Mouse (Mus musculus): ENCODE data around the gene Ccnd2. TPM values are rescaled to one million over a fixed set of nuclear protein-coding genes. Genes with fewer than 3 reads are reported as not detected.
A peak's percentile ranks its signal among the peaks of the same experiment; 100 is the strongest.

The Ccnd2 gene
- polyA plus RNA-seq, 1 experiment, result 43.6 TPM

DNA sequence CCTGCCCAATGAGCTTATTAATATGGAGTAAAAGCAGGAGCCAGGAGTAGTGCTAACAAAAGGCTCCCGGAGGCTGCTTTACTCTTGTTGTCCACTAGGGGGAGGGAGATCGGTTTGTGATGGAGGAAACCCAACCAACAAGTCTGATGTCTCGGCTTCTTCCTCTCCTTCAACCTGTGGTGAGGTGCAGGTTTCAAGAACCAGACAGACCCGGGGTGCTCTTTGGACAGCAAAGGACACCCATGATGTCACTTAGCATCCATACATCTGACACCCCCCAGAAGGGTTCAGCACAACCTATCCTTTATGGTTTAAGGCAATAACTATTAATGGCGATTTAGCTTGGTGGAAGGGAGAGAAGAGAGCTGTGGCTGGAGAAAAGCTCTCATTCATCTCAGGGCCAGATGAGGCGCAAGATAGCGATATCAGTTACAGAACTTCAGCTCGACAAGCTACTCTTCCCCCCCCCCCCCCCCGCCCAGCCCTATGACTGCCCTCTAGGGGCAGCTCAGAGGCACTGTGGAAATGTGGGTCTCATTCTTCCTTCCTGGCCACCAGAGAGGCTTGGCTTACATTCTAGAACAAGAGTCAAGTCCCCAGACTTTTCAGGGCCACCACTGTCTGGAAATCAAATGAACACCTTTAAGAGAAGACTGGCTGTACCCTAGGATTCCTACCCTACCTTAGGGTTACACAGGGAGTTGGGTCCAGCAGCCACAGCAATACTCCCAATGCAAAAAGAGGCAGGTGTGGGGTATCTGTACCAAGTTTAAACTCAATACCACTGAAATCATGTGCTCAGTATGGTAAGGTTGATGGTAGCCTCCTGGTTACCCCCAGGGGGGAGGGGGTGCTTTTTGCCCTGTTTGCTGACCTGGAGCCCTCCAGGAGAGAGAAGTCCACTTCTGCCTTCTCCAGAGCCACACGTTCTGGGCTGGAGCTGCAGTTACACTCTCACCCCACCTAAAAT is 9.6 kb downstream of the Ccnd2 start:
- TF ChIP-seq CTCF (IDR thresholded peaks at IDR 0.05; ENCODE audit: extremely low read depth, insufficient read depth, low read length) (peak; percentile 63), POLR2A (IDR thresholded peaks at IDR 0.05; ENCODE audit: extremely low read depth, insufficient read depth, low read length) (no peak)
- Histone ChIP-seq H3K4me1 (ENCODE audit: control insufficient read depth, insufficient read depth, low read length) (no peaks in the 10 kb centered on the region), H3K27ac (ENCODE audit: insufficient read depth, low read length) (no peak overlapping the region), H3K4me3 (ENCODE audit: insufficient read depth, low read length) (no peak overlapping the region)

DNA sequence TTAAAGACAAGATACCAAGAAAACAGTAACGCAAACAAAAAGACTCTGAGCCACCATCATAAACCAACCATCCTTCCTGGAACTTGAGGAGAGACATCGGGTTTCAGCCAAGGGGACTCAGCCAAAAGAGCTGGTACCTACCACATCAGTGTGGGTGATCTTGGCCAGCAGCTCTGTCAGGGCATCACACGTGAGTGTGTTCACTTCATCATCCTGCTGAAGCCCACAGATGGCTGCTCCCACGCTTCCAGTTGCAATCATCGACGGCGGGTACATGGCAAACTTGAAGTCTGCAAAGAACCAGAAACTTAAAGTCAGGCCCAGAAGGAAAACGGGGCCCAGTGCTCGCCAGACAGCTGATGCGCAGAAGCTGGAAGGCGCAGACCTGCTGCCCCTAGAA is 13.0 kb downstream of the Ccnd2 start:
- Histone ChIP-seq H3K27ac (ENCODE audit: insufficient read depth, low read length) (no peak overlapping the region), H3K4me1 (ENCODE audit: control insufficient read depth, insufficient read depth, low read length) (no peaks in the 10 kb centered on the region), H3K4me3 (ENCODE audit: insufficient read depth, low read length) (no peak overlapping the region)
- no peak for TF ChIP-seq CTCF (IDR thresholded peaks at IDR 0.05; ENCODE audit: extremely low read depth, insufficient read depth, low read length)

DNA sequence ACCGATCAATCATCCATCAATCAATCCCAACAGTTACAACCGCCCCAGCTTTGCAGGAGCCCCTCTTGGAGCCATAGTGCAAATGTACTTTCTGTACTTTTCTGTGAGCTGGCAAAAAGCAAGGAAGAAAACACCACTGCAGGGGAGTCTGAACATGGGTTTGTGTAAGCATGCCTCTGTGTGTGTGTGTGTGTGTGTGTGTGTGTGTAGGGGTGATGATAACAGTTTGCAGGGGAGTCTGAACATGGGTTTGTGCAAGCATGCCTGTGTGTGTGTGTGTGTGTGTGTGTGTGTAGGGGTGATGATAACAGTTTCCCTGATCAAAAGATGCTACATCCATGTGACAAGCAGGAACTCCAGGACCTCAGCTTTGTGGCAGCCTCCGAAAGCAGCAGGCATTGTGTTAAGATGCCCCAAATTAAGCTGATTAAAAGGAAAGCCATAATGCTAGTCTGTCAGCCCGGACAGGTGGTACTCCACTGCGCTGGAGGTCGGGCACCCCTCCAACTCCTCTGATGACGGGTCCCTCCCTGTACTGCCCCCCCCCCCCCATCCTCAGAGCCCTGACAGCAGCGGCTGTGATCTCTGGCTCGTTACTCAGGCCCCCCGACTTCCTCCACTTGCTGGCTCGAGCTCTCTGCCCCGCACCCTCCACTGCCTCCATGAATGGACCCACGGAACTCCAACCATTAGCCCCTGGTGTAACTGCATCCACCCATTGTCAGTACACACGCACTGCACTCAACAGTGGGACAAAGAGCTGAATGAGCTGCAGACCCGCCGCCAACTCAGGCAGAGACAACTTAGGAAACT is 18.4 kb downstream of the Ccnd2 start:
- Histone ChIP-seq H3K27ac (ENCODE audit: insufficient read depth, low read length) (no peak overlapping the region), H3K4me3 (ENCODE audit: insufficient read depth, low read length) (no peak overlapping the region)

DNA sequence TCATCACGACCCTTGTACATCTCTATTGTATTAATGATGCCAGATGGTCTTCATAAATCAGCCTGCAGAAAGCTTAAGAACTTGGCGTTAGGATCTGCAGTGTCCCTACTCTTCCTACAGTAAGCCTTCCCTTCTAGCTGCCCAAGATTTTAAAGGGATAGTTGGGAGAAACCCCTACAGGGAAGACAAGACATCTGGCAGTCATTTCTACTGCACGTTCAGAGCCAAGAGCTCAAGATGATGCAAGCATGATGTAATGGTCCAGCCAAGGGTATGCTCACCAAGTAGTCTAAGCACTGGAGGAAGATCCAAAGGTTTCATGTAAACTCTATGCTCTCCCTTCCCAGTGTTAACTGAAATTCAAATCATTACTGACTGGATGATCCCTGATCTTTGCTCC is 19.3 kb downstream of the Ccnd2 start:
- no peak overlapping the region for H3K27ac ChIP-seq (ENCODE audit: insufficient read depth, low read length)
- TF ChIP-seq CTCF (IDR thresholded peaks at IDR 0.05; ENCODE audit: extremely low read depth, insufficient read depth, low read length) (no peak), POLR2A (IDR thresholded peaks at IDR 0.05; ENCODE audit: extremely low read depth, insufficient read depth, low read length) (no peak)
- H3K4me3 ChIP-seq (ENCODE audit: insufficient read depth, low read length), result no peak overlapping the region
- H3K4me1 ChIP-seq (ENCODE audit: control insufficient read depth, insufficient read depth, low read length), result no peaks in the 10 kb centered on the region

More for the DNA sequence above, 18.4 kb downstream of the Ccnd2 start:
- TF ChIP-seq CTCF (IDR thresholded peaks at IDR 0.05; ENCODE audit: extremely low read depth, insufficient read depth, low read length) (no peak), POLR2A (IDR thresholded peaks at IDR 0.05; ENCODE audit: extremely low read depth, insufficient read depth, low read length) (no peak)
- no peaks in the 10 kb centered on the region for H3K4me1 ChIP-seq (ENCODE audit: control insufficient read depth, insufficient read depth, low read length)

DNA sequence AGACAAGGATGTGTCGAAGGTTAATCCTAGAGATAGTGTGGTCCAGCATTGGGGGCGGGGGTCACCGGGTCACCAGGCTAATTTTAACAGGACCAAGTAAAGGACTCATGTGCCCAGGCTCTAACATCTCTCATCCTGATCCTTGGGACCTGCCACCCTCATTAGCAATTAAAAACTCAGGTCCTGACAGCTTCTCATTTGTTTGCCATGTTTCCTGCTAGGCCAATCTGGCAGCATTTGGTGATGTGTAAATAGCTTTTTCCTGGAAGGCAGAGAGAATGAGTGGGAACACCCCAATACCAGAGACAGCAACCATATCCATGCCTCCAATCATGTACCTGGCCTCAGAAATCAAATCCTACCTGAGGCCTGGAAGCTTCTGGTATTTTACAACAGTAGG is 20.0 kb downstream of the Ccnd2 start:
- H3K4me1 ChIP-seq (ENCODE audit: control insufficient read depth, insufficient read depth, low read length), result no peaks in the 10 kb centered on the region

DNA sequence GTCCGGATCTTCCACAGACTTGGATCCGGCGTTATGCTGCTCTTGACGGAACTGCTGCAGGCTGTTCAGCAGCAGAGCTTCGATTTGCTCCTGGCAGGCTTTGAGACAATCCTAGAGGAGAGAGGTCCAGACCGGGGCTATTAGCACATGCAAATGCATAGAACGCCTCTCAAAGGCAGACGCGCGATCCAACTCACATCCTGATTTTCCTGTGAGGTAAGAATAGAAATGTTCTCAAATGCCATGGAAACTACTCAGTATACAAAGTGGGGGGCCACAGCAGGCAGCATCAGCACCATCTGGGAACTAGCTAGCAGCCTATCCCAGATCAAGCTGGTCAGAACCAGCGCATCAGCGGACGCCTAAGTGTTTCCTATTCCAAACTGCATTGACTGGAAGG is 21.6 kb downstream of the Ccnd2 start:
- no peak for TF ChIP-seq POLR2A (IDR thresholded peaks at IDR 0.05; ENCODE audit: extremely low read depth, insufficient read depth, low read length)
- no peak for TF ChIP-seq CTCF (IDR thresholded peaks at IDR 0.05; ENCODE audit: extremely low read depth, insufficient read depth, low read length)
- Histone ChIP-seq H3K4me3 (ENCODE audit: insufficient read depth, low read length) (no peak overlapping the region), H3K27ac (ENCODE audit: insufficient read depth, low read length) (no peak overlapping the region), H3K4me1 (ENCODE audit: control insufficient read depth, insufficient read depth, low read length) (no peaks in the 10 kb centered on the region)

More for the DNA sequence above, 20.0 kb downstream of the Ccnd2 start:
- Histone ChIP-seq H3K4me3 (ENCODE audit: insufficient read depth, low read length) (no peak overlapping the region), H3K27ac (ENCODE audit: insufficient read depth, low read length) (no peak overlapping the region)
- TF ChIP-seq POLR2A (IDR thresholded peaks at IDR 0.05; ENCODE audit: extremely low read depth, insufficient read depth, low read length) (no peak), CTCF (IDR thresholded peaks at IDR 0.05; ENCODE audit: extremely low read depth, insufficient read depth, low read length) (no peak)

DNA sequence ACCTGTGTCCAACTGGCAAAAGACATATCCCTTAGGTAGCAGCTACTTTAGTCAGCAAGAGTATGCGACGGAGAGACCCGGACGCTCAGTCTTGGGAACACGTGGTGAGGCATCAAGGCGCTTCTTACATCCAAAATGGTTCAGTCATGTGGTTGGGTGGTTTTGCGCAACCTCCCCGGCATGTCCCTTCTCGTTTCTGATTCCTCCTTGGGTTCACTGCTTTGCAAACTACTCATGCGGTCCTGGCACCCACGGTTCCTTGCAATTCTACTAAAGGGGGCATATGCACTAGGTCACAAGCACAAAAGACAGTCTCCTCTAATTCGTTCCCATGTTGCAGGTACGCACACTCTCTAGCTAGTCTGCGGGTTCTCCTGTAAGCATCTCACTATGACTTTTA is 22.3 kb downstream of the Ccnd2 start:
- H3K4me1 ChIP-seq (ENCODE audit: control insufficient read depth, insufficient read depth, low read length), result no peaks in the 10 kb centered on the region
- H3K4me3 ChIP-seq (ENCODE audit: insufficient read depth, low read length), result no peak overlapping the region
- TF ChIP-seq POLR2A (IDR thresholded peaks at IDR 0.05; ENCODE audit: extremely low read depth, insufficient read depth, low read length), result no peak
- no peak for TF ChIP-seq CTCF (IDR thresholded peaks at IDR 0.05; ENCODE audit: extremely low read depth, insufficient read depth, low read length)
- no peak overlapping the region for H3K27ac ChIP-seq (ENCODE audit: insufficient read depth, low read length)

DNA sequence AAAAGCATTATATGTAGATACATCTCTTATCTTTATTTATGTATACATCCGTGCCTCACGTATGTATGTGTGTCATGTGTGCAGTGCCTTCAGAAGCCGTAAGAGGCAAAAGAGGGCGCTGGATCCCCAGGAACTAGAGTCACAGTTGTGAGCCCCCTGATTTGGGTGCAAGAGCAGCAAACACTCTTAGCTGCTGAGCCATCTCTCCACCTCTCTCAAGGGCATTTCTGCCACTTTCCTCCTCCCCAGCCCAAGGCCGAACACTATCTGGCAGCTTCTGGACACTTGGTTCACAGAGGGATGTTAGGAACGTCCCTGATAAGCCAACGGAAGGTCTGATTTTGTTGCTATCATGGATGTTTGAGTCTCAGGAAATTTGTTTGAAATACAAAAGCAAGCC is 28.5 kb downstream of the Ccnd2 start:
- H3K4me3 ChIP-seq (ENCODE audit: insufficient read depth, low read length), result no peak overlapping the region
- no peak for TF ChIP-seq CTCF (IDR thresholded peaks at IDR 0.05; ENCODE audit: extremely low read depth, insufficient read depth, low read length)
- no peak for TF ChIP-seq POLR2A (IDR thresholded peaks at IDR 0.05; ENCODE audit: extremely low read depth, insufficient read depth, low read length)
- H3K4me1 ChIP-seq (ENCODE audit: control insufficient read depth, insufficient read depth, low read length), result no peaks in the 10 kb centered on the region
- H3K27ac ChIP-seq (ENCODE audit: insufficient read depth, low read length), result no peak overlapping the region

DNA sequence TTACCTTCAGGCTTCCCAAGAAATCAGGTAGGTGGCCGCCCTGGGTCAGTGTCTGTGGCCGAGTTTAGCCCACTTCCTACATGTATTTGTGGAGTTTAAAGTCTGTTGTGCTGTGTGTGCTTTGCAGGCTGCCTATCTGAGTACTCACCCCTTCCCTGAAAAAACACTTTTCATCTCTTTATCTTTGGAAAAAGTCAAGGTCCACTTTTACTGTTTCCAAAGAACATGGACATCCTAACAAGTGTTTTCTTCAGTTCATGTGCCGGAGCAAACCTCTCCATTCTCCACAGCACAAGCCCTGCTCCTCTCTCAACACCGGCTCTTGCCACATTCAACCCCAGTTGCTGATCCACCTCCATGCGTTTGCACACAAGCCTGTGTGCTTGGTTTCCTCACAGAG is 29.0 kb downstream of the Ccnd2 start:
- TF ChIP-seq POLR2A (IDR thresholded peaks at IDR 0.05; ENCODE audit: extremely low read depth, insufficient read depth, low read length) (no peak), CTCF (IDR thresholded peaks at IDR 0.05; ENCODE audit: extremely low read depth, insufficient read depth, low read length) (no peak)
- no peak overlapping the region for H3K27ac ChIP-seq (ENCODE audit: insufficient read depth, low read length)
- H3K4me3 ChIP-seq (ENCODE audit: insufficient read depth, low read length), result no peak overlapping the region
- H3K4me1 ChIP-seq (ENCODE audit: control insufficient read depth, insufficient read depth, low read length), result no peaks in the 10 kb centered on the region

All from cortical plate, adult 2 months (tissue).